Mouse (Mus musculus) C3H10T1/2 (cell line): Measurements from ENCODE around the gene Serpinb13. TPM values are rescaled to one million over a fixed set of nuclear protein-coding genes. Genes with fewer than 3 reads are reported as not detected.

Experiments
- polyA plus RNA-seq, 2 experiments: library from polyadenylated mRNA; unstranded; fragments of >200 nt; fragmentation: generic; extraction: Trizol; gene quantifications; one replicate each; pipeline ENCODE4 v1.2.1; 2012; ENCODE audit warnings: missing spikeins in 2 of 2

Gene Serpinb13
- polyA plus RNA-seq: not detected

DNA sequence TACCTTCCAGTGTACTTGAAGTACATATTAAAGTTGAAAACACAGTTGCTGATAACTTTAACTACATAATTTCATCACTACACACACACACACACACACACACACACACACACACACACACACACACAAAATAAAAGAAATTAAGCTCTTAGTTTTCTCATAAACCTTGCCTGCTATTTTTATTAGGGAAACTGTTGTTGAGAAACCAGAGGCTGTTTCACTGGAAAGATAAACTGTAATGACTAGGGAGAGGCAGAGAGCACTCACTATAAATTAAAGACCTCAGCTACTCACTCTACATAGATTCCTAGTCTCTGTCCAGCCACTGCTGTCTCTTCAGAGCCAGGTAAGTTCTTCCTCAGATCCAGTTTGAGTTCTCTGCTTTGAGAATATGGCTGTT is at the start of gene Serpinb13:
Gene Serpinb13 (plus strand): TSS at position 301 of the 400 bp plus-strand sequence.

DNA sequence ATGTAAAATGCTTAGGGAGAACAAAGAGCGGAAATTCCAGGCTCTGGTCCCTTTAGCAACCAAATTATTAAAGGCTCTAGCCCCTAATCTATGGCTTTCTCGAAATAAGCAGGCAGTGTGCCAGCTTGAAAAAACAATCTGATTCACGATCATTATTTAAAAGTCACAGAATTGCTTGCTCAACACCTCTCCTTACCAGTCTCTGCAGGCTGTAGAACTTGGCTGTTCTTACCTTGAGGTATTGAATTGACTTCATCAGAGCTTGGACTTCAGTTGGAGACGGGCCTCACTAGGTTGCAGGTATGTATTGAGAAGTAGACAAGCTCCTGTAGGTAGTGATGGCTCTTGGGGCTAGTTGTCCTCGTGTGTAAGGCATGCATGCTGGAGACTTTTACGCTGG is 46.5 kb upstream of the Serpinb13 start, which contains the start of gene Serpinb12:
Gene Serpinb12 (plus strand): TSS at position 185 of the 400 bp plus-strand sequence.

Other genes with a start within 250 kb of the Serpinb13 start
- 1 to 10 TPM in 1 of 2 experiments, under 1 TPM in 1; 0.74 to 4.9 TPM for gene Kdsr, start 221.3 kb upstream of the Serpinb13 start, polyA plus RNA-seq
- gene Vps4b, start 184.3 kb upstream of the Serpinb13 start, polyA plus RNA-seq: 10 to 100 TPM in 1 of 2 experiments, 1 to 10 TPM in 1; 1.1 to 12.8 TPM
- gene Serpinb5, start 119.8 kb upstream of the Serpinb13 start, polyA plus RNA-seq: not detected
- not detected for gene Serpinb12, start 46.5 kb upstream of the Serpinb13 start, polyA plus RNA-seq
- gene Serpinb3a, start 71.3 kb downstream of the Serpinb13 start, polyA plus RNA-seq: not detected
- not detected for gene Serpinb3d, start 102.5 kb downstream of the Serpinb13 start, polyA plus RNA-seq